Mouse (Mus musculus) Patski (cell line): Measurements from ENCODE around the gene Col3a1. TPM values are rescaled to one million over a fixed set of nuclear protein-coding genes. Genes with fewer than 3 reads are reported as not detected.

ENCODE experiments used
- ATAC-seq: fragments of 100-300 bp; one replicate; pipeline ENCODE4 v1.8.0; 2021
- CTCF ChIA-PET: fragments of 350-600 bp; sonication (Branson Sonifier 250); formaldehyde crosslinking; loops from one replicate; lab custom pipeline; 2022; ENCODE audit warnings: inconsistent platforms; lab: Charles Lee
- POLR2A ChIA-PET: fragments of 350-600 bp; sonication (Branson Sonifier 250); formaldehyde crosslinking; loops from one replicate; lab custom pipeline; 2022; ENCODE audit warnings: antibody characterized with exemption, inconsistent platforms; lab: Charles Lee
- DNase-seq: peaks from one replicate; pipeline ENCODE4 v3.0.0-alpha.2; 2011; ENCODE audit warnings: low read depth, low spot score
- H3K27me3 ChIP-seq: fragments of 371-371 bp; one replicate; pipeline ENCODE4 v1.5.1; 2021
- CTCF ChIP-seq: fragments of 100-300 bp; IDR thresholded peaks from one replicate; pipeline ENCODE4 v1.5.1; 2021
- in situ Hi-C: fragments of 300-500 bp; cut with MboI; formaldehyde crosslinking; loops from 3 replicates; pipeline ENCODE4 v1.11.1; 2018; ENCODE audit warnings: low pct_unique_long_range_greater_than_20kb, mixed read lengths
- polyA plus RNA-seq: library from polyadenylated mRNA; unstranded; gene quantifications from one replicate; pipeline ENCODE4 v1.2.3, GENCODE M21; 2021

Gene Col3a1
- polyA plus RNA-seq, 1 experiment from 2014 or later = 0.24 TPM

DNA sequence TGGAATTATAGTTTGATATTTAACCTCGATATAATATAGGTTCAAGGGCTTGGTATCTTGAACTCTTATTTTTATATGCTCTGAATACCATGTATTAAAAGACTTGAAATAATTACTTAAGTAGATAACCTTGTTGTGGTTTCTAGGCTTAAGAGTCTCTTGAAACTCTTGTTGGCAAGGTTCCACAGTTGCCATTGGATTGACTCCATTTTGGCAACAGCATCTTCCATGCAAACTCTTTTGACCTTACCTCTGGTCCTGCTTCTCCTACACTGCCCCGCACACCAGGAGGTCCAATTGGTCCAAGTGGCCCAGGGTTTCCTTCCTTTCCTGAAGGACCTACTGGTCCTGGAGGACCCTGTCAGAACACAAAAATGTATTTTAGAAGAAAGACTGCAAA is 70.5 kb downstream of the Col3a1 start:
- ChIA-PET POLR2A (no interaction called here), CTCF (no interaction called here)
- DNase-seq = no peak
- TF ChIP-seq CTCF = no peak
- H3K27me3 ChIP-seq = no peaks in the 10 kb centered on the region
- no peak for ATAC-seq
- in situ Hi-C loops = no loop called here

Other genes starting within 250 kb of the Col3a1 start
- 39.9 TPM for gene Col5a2, start 191.7 kb downstream of the Col3a1 start, polyA plus RNA-seq